Mouse (Mus musculus) adrenal gland, postnatal 10 days (tissue): ENCODE results near the gene Trim11. TPM values are rescaled to one million over a fixed set of nuclear protein-coding genes. Genes with fewer than 3 reads are reported as not detected.
A peak's percentile ranks its signal among the peaks of the same experiment; 100 is the strongest.

ENCODE experiments used
- DNase-seq: peaks from one replicate; pipeline ENCODE4 v3.0.0; 2021; ENCODE audit warnings: mixed read lengths
- total RNA-seq, 2 experiments: library from RNA; stranded (reverse); gene quantifications; 2 replicates each; pipeline ENCODE4 v1.2.3; 2021

Trim11 gene
- total RNA-seq, 2 experiments from 2014 or later: 19.7 to 24.3 TPM

DNA sequence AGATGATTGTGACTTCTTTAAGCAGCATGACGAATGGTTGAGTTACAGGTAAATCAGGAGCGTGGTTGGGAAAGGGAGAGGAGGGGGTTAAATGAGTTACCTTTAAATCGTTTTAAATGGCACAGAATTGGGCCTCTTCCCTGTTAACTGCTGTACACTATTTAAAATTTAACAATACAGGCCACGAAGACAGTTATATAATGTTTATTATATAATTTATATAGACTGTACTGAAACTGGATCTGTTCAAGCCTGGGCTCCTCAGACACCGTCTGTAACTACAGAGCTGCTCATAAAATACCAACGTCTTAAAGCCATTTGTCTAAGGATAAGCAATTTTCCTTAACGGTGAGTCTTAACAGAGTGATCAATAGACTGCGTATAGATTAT is 22.0 kb upstream of the Trim11 start:
- DNase-seq: no peak

DNA sequence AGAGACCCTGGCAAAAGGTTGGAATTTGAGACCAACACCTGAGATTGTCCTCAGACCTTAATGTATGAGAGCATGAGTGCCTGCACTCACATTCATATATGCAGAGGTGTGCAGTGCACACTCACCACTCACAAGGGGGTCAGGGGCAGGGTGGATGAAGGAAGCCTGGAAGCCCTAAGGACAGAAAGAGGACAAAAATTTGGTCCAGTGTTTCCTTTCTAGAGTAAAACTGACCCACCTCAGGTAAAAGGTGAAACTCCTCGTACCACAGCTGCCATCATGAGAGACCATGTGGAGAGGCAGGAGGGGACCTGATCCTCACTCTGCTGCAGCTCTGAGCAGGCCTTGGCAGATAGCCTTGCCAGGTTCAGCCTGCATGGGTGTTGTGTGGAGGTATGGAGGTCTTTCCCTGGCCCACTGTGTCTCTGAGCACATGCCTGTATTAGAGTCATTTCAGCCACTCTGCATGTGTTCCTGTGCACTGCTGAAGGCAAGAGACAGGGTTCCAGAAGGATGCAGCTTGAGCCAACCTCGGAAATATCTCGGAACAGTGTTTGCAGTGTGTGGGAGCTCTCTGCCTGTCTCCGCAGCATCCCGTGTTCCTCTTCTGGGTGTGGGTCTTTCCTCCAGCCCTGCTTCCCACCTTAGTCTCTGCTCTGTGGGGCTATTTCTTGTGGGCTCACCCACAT is 20.5 kb upstream of the Trim11 start:
- DNase-seq: no peak

DNA sequence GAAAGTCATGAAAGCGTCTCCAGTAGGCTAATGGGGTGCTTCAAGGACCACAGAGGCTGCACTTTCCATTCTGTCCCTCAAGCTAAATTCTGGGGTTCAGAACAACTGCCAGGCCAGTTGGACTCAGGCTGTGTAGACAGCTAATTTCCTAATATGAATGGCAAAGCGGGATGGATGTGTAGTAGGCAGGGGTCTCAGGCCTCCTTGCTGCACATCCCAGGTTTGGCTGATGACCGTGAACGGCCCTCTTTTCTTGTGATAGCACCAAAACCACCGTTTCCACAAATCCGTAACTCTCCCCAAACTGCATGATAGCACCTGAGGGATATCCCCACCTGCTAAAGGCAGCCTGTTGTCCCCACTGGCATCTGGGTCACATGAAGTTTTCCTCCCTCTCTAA is 19.4 kb upstream of the Trim11 start:
- DNase-seq: no peak

DNA sequence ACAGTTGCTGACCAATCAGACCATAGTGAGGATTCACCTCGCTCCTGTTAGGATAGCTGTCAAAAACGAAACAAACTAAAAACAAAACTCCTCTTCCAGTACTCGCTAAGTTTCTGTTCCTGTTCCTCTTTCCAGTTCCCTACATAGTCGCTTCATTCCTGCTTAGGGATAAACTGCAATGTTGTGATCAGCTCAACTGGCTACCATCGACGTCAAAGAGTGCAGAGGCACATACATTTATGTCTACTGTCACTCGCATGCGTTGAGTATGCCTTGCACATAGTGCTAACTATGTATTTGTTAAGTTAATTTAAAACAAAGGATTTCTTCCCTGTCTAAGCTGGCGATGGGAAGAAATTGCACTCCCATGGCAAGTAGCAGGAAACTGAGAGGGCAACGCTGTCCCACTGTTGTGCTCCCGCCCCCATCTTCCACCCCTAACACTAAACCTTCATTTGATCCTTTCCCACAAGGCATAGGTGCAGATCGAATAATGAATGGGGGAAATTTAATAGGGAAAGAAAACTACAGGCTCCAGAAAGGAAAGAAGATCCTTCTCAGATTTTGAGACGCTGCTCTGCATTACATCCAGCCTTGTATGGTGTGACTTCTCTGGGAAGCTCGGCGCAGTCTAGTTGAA is 18.6 kb upstream of the Trim11 start:
- DNase-seq: no peak

- DNase-seq: peak; percentile 86
Measured at GRCm38 (mm10) chr11:58959921-58960465, 17.9 kb upstream of the Trim11 start.

GRCm38 (mm10) chr11:58961364-58962177 is 16.3 kb upstream of the Trim11 start:
- no peak for DNase-seq

- DNase-seq: peak; percentile 67
Measured at GRCm38 (mm10) chr11:58963543-58963942, 14.3 kb upstream of the Trim11 start.

- DNase-seq: no peak
Measured at GRCm38 (mm10) chr11:58964216-58964615, 13.7 kb upstream of the Trim11 start.

DNA sequence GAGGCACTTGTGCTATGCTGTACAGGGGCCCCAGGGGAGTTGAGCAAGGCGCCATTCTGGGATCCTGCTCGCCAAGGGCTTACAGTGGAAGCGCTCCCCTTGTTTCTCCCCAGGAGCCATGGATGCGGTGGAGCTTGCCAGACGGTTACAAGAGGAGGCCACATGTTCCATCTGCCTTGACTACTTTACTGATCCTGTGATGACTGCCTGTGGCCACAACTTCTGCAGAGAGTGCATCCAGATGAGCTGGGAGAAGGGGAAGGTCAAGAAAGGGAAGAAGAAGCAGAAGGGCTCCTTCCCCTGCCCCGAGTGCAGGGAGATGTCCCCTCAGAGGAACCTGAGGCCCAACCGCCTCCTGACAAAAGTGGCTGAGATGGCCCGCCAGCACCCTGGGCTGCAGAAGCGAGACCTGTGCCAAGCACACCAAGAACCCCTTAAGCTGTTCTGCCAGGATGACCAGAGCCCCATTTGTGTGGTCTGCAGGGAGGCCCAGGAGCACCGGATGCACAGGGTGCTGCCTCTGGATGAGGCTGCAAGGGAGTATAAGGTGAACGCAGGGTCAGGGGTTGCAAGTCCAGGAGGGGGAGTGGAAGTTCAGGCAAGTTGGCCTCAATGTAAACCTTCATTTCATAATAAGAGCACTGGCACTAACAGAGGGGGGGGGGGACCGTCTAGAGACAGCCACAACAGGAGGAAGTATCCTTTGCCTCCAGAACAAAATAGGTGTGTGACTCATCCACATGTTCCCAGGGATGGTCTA is 12.7 kb upstream of the Trim11 start:
- no peak for DNase-seq

- DNase-seq: peak; percentile 50
Measured at GRCm38 (mm10) chr11:58967346-58967745, 10.5 kb upstream of the Trim11 start.

DNA sequence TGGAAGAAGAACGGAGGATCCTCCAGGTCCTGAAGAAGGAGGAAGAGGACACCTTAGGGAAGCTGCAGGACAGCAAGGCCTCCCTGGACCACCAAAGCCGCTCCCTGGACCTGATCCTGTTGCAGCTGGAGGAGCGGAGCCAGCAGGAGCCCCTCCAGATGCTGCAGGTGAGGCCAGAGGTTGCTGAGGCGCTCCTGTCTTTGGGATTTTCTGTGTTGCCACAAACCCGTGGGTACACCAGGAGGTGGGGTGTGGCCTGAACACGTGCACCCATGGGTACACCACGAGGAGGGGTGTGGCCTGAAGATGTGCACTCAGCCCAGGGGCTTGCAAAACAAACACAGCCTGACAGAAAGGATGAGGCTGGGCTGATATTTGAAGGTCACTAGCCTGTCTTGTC is 9.3 kb upstream of the Trim11 start:
- DNase-seq: no peak

DNA sequence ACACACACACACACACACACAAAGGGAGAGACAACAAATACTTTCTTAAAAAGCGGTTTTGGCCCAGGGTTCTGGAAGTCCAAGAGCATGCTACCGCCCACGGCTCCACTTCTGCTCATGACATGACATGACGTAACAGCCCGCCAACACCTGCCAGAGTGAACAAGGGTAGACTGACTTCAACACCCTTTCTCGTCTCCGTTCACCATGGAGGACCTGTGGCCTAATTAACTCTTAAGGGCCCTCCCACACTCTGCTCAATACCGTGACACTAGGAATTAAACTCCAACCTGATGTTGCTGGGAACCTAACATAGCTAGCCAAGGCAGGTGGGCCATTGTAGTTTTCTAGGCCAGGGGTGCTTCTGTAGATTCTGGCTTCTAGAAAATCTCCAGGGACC is 8.9 kb upstream of the Trim11 start:
- DNase-seq: no peak

DNA sequence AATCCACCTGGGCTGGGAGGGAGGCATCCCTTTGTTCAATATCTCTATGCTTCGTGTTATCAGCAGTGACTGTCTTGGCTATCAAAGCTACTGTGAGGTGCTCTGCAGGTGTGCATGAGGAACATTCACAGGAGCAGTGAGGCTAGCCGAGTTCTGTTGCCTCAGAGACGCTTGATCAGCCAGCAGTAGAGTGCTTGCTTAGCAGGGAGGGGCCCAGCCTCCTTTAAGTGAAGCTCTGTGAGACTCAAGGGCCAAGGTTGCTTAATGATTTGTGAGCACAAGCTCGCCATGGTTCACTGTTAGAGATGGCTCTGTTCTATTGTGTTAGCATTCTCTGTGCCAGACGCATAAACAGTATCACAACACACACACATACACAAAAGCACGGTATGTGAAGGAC is 8.2 kb upstream of the Trim11 start:
- DNase-seq: no peak

- no peak for DNase-seq
Measured at GRCm38 (mm10) chr11:58970831-58971530, 6.9 kb upstream of the Trim11 start.

DNA sequence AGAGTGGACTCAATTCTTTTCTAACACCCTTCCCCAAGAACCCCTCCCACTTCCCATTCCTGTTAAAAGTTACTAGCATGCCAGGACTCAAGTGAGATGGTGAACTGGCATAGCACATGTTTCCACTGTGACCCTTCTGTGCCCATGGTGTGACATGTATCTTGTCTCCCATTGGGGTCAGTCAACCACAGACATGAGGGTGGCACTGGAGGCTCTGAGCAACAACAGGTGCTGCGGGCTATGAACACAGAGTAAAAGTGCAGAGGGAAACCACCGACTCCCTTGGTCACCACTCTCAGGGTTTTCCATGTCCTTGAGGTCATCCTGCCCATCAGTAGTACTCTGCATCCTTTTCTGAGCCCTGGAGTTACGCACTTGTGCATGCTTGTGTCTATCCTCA is 6.1 kb upstream of the Trim11 start:
- no peak for DNase-seq

GRCm38 (mm10) chr11:58974414-58974813 is 3.5 kb upstream of the Trim11 start:
- no peak for DNase-seq

DNA sequence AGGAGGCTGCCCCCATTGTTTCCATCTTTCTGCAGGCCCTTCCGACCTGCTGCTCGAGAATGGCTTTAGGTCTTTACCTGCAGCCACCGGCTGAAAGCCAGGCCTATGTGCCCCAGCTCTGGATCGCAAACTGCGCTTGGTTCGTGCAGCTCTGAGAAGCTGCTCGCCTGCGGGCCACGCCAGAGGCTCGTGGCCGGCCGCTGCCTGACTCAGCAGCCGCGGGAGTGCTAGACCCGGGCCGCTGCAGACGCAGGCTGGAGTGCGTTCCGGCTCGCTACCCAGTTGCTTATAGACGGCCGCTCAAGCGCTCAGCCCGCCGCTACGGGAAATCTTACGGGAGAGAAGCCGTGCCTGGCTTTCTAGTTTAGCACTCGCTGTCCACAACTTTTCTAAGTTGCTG is 743 bp upstream of the Trim11 start:
- DNase-seq: peak; percentile 55

DNA sequence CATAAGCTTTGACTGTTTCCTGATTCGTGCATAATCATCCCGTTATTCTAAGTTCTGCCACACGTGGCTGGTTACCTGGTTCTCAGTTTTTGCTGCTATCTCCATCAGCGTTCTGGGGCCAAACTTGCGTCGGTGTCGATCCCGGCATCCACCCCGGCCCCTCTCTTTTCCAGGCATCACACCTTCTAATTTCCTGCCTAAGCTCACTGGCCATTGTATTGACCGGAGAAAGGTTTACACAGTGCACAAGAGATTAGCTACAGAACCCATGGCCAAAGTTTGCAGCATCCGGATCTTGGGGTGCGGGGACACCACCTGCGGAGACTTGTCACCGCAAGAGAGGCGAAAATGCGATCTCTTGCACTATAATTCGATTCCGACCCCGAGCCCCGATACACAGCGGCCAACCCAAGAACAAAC is 276 bp upstream of the Trim11 start:
- DNase-seq: no peak

DNA sequence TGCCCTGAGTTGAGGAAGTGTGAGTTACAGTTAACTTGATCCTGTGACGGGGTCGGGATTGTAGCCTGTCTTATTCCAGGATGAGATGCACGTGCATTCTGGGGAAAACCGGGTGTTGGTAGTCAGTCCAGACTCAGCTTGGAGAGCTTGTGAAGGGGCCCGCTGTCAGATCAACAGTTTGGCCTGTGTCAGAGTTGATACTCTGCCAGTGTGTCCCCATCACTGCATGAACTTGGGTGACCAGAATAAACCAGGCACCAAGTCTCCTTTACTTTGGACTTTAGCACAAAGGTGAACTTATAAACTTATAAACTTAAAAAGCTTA is 775 bp downstream of the Trim11 start:
- no peak for DNase-seq

DNA sequence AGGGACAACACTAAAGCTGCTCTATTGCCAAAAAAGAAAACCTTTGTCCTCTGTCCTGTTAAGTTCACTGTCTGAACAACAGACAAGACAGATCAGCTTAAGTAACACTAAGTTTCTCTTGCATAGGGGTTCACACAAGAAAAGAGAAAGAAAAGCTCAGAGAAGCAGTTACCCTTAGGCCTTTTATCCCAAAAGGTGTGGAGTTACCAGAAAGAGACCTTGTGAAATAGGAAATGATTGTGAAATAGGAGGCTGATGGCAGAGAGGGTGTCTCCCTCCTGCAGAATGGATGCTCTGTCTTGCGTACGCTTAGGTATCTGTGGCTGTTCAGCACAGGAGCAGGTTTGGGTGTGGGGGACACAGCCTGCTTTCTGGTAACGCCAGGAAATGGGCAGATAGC is 1.3 kb downstream of the Trim11 start:
- DNase-seq: no peak

DNA sequence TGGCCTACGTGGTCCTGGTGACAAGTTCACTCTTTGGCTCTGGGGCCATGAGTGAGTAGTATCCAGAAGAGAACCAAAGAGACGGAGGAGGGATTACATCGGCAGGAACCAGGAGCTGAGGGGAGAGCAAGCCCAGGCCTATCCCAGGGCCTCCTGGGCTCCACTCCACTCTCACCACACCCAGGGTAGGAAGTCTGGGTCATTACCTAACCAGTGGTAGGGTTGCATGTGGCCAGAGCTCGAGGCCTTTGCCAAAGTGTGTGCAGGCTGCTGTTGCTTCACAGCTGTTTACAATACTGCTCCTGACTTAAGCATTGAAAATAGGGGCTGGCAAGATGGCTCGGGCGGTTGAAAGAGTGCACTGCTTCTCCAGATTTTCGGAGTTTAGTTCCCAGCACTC is 1.8 kb downstream of the Trim11 start:
- peak; percentile 49 for DNase-seq
